Mouse (Mus musculus) left cerebral cortex, postnatal 14 days (tissue): ENCODE measurements around the gene Mtfr1l. TPM values are rescaled to one million over a fixed set of nuclear protein-coding genes. Genes with fewer than 3 reads are reported as not detected.
"Not testable (repeated sequence)": the region's sequence is repeated elsewhere in the genome, so short reads cannot be mapped to it uniquely, and the experiment has no call there.

Experiments
- DNase-seq, 2 experiments: peaks; one replicate each; pipeline ENCODE4 v3.0.0; 2021 to 2022; ENCODE audit warnings: low spot score in 2 of 2, mixed read lengths in 1 of 2
- intact Hi-C: fragments of 180-260 bp; cut with DNase I; formaldehyde crosslinking; loops from one replicate; pipeline ENCODE4 v1.15.1; 2025
- total RNA-seq, 2 experiments: library from RNA; stranded (reverse); gene quantifications; 2 replicates each; pipeline ENCODE4 v1.2.3; 2021

Gene Mtfr1l
- total RNA-seq, 2 experiments from 2014 or later: 69.4 to 71.9 TPM

- DNase-seq: peak in 1 of 2 experiments; percentile 47
- intact Hi-C loops: no loop called here
Measured at GRCm38 (mm10) chr4:134497986-134498731, 37.0 kb downstream of the Mtfr1l start.

GRCm38 (mm10) chr4:134497223-134497622, 38.0 kb downstream of the Mtfr1l start:
- intact Hi-C loops: no loop called here
- DNase-seq: no peak

DNA sequence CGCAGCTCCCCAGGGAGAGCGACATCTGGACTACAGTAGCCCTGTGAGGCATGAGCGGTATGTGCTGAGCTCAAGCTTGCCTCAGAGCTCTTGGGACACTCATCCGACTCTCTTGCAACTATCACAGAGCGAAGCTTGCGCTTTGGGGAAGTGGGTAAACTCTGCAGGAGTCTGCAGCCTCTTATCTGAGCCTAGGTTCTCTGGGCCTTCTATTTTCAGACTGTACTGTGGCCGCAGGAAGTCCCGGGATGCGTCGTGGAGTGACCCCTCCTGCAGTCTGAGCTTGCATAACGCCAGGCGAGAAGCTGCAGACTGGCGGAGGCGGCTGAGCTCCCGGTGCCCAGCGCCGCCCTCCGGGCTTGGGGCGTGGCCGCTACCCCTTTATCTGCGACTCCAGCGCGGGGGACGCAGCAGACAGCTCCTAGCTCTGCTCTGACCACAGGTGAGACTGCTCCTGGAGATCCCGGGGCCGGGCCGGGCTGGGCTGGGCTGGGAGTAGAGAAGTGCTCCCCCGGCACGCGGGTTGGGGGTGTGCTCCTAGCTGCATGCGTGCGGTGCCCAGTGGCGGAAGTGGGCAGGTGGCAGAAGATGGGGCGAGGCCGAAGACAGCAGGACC, 38.5 kb downstream of the Mtfr1l start, which contains the start of gene Paqr7:
Gene Paqr7, plus strand, starts transcription at position 103 of the 616 bp plus-strand sequence.
- peak; percentile 71 to 73 for DNase-seq
- intact Hi-C loops: no loop called here

- intact Hi-C loops: no loop called here
- DNase-seq: no peak
Measured at GRCm38 (mm10) chr4:134495546-134495923, 39.7 kb downstream of the Mtfr1l start.

GRCm38 (mm10) chr4:134494780-134495545, 40.2 kb downstream of the Mtfr1l start:
- intact Hi-C loops: no loop called here
- DNase-seq: no peak

DNA sequence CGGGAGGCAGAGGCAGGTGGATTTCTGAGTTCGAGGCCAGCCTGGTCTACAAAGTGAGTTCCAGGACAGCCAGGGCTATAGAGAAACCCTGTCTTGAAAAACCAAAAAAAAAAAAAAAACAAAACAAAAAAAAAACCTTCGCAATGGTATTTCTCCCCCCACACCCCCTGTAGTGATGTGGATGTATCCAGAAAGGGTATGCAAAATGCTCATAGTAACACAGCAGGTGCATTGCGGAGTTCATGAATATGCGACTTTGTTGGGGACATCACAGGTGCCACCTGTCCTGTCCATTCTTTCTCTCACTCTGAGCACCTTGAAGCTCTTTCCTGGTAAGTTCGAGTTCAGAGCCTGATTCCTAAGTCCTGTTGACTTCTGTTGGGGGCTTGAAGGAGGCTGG, 41.0 kb downstream of the Mtfr1l start:
- intact Hi-C loops, DNase-seq: not testable (repeated sequence)

- intact Hi-C loops: no loop called here
- no peak for DNase-seq
Measured at GRCm38 (mm10) chr4:134491716-134492115, 43.5 kb downstream of the Mtfr1l start.

- DNase-seq: no peak
- intact Hi-C loops: no loop called here
Measured at GRCm38 (mm10) chr4:134489986-134490665, 45.1 kb downstream of the Mtfr1l start.

GRCm38 (mm10) chr4:134488211-134488610, 47.0 kb downstream of the Mtfr1l start:
- intact Hi-C loops: no loop called here
- DNase-seq: no peak

DNA sequence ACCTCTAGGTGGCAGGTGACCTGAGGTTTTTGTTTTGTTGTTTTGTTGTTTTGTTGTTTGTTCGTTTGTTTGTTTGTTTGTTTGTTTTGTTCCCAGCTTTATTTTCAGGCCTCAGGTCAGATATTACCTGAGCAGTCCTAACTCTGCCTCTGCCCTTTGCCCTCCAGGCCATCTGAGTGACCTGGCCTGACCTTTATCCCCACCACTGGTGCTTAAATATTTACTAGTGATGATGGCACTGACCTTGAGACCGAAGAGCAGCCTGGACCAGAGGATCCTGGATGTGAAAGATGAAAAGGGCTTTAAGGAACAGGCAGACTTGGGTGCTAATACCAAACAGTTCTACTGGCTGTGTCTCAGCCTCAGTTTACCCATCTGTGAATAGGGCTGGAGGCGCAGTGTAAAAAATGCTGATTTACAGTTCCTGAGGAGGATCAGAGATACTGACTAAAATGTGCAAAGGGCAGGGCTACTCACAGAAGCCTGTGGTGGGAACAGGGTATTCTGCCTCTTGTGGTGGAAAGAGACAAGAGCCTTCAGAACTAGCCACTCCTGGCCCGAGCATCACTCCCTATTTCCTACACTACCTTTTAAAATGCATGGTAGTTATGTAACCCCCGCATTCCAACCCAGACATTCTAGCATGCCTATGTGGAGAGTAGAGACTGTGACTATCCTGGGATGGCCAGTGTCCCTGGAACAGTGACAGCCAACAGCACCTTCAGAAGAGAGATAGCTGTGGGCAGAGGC, 49.9 kb downstream of the Mtfr1l start:
- no peak for DNase-seq
- intact Hi-C loops: no loop called here

DNA sequence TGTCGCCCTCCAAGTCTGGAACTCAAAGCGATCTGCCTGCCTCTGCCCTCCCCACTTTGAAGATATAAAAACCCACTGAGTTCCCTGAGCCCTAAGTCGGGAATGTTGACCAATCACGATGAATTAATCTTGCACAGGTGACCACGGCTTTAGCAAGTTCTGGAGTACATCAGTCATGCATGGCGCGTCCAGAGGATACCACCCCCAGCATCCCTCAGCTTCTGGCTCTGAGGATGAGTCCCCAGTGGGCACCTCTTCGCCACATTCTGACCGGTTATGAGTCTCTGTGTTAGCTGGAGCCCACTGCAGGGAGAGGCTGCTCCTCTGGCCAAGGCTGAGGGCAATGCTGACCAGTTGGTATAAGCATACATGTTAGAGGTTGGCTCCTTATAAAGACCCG, 51.0 kb downstream of the Mtfr1l start:
- DNase-seq: no peak
- intact Hi-C loops: no loop called here

DNA sequence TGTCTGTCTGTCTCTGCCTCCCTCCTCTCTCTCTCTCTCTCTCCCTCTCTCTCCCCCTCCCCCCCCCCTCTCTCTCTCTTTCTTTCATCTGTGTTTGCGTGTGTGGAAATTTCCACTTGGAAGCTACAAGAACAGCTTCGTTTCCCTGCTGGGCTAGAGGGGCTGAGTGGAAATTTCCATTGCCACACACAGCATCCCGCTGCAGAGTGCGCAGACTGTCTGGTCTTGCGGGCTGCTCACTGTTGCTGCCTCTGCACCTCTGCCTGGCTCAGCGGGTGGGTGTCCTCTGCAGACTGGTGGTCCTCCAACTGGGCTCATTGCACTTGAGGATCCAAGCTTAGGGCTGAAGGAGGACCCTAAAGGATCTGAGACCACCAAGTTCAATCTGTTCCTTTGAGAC, 51.5 kb downstream of the Mtfr1l start:
- no peak for DNase-seq
- intact Hi-C loops: no loop called here

DNA sequence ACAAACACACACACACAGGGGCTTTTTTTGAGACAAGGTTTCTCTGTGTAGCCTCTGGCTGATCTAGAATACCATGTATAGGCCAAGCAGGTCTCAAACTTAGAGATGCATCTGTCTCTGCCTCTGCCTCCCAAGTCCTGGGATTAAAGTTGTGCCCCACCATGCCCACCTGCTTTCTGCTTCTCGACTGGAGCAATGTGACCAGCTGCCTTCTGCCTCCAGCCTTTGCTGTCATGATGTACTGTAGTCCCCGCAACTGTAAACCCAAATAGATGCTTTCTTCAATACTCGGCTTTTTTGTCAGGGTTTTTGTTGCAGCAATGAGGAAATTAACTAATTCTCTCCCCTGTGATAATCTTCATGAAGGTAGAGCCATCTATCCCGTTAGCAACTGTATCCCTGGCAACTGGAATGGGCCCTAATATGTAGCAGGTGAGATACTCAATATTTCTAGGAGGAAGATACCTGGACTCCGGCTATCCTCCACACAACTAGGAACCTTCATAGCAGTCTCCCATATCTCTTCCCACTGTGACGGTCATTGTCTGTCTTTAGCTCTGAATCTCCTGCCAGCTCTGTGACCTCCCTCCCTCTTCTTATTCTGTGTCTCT, 52.0 kb downstream of the Mtfr1l start:
- no peak for DNase-seq
- intact Hi-C loops: no loop called here

- intact Hi-C loops: no loop called here
- no peak for DNase-seq
Measured at GRCm38 (mm10) chr4:134482442-134482841, 52.7 kb downstream of the Mtfr1l start.

DNA sequence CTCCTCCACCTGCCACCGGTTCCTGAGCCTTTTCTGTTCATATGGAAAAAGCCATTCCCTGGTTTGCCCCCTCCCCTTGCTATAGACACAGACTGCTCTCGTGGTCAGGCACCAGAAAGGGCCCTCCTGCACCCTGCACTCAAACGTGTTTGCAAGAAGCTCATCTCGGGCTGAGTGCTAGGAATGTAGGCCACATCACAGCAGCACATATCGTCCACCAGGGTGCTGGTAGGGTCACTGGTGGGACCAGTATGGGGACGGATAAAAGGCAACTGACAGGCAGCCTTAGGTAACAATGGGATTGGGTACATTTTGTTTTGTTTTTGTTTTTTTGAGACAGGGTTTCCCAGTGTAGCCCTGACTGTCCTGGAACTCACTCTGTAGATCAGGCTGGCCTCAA, 53.9 kb downstream of the Mtfr1l start:
- intact Hi-C loops: no loop called here

GRCm38 (mm10) chr4:134480864-134481263, 54.3 kb downstream of the Mtfr1l start:
- peak in 1 of 2 experiments; percentile 80 for DNase-seq
- intact Hi-C loops: no loop called here

More for the DNA sequence above, 53.9 kb downstream of the Mtfr1l start:
- DNase-seq: no peak

GRCm38 (mm10) chr4:134479839-134480238, 55.3 kb downstream of the Mtfr1l start:
- DNase-seq: no peak
- intact Hi-C loops: no loop called here

DNA sequence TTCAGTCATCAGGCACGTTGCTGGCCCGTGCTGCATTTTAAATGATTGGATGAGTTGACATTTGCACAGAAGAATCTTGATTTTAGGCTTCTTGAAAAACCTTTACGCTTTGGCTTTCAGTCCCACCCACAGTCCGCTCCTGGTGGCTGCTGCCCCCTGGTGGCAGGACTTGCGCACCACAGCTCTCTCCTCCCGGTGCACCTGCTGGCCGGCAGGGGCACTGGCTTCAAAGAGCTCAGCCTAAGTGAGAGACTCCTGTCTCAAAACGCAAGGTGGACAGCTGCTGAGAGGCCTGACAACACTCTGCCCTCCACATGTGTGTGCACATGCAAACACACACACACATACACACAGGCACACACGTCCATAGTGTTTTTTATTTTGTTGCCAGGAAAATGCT, 57.2 kb downstream of the Mtfr1l start:
- intact Hi-C loops: loop anchor here (1.0 kb wide), 1 partner anchor 83 kb away; no protein-coding TSS in a partner anchor
- peak; percentile 92 to 94 for DNase-seq

GRCm38 (mm10) chr4:134476899-134477298, 58.3 kb downstream of the Mtfr1l start:
- no peak for DNase-seq
- intact Hi-C loops: no loop called here
